Mouse (Mus musculus) large intestine, adult 2 months (tissue): Measurements from ENCODE around the gene A830031A19Rik. TPM values are rescaled to one million over a fixed set of nuclear protein-coding genes. Genes with fewer than 3 reads are reported as not detected.

ENCODE experiments used
- DNase-seq: peaks from one replicate; pipeline ENCODE4 v3.0.0-alpha.2; 2012; ENCODE audit warnings: low read depth, low spot score
- WGBS: fragments of 180-500 bp; shearing (Covaris S2); methylation state at CpG from one replicate; pipeline ENCODE4 v1.1.7; 2018; 5-methylcytosine and 5-hydroxymethylcytosine counted together
- polyA plus RNA-seq: library from polyadenylated mRNA; depleted of rRNA; stranded (reverse); fragments of >200 nt; gene quantifications from 2 replicates; pipeline ENCODE4 v1.2.3, GENCODE M21; 2012

A830031A19Rik gene
- polyA plus RNA-seq, 1 experiment, result not detected

DNA sequence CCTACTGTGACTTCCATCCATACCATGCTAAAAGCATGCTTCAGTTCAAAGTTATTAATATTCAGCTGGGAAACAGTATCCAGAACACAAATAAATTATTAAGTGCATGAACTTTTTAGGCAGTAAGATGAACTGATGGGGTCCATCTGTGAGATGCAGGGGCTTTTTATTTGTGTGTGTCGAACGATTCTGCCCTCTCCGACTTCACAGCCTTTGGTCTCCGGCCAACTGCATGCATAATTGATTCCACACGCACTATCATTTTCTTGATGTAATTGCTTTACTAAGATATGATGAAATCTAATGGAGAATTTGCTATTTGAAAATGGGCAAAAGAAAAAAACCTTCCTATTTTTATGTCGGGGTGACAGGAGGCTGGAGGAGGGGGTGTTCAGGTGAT is 22.2 kb upstream of the A830031A19Rik start:
- no peak for DNase-seq
- 71% methylated on average over 6 of the region's 6 CpGs for WGBS

DNA sequence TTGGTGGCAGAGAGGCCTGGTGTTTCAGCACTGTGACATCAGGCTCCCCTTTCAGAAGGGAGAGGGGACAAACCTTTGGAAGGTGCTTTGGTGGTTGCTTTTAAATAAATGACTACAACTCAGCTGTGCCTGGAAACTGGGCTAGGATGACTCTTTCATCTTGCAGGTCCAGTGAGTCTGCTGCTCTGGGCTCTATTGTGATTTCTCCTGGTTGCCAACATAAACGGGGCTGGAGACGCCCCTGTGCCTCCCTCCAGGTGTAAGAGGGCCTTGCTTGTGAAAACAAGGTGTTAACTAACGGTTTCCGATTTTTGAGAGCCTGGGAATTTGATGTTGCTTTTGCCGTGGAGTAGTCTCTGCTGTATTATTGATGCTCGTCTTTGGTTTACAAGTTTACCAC is 21.6 kb upstream of the A830031A19Rik start:
- no peak for DNase-seq
- 72% methylated on average over 6 of the region's 6 CpGs for WGBS

DNA sequence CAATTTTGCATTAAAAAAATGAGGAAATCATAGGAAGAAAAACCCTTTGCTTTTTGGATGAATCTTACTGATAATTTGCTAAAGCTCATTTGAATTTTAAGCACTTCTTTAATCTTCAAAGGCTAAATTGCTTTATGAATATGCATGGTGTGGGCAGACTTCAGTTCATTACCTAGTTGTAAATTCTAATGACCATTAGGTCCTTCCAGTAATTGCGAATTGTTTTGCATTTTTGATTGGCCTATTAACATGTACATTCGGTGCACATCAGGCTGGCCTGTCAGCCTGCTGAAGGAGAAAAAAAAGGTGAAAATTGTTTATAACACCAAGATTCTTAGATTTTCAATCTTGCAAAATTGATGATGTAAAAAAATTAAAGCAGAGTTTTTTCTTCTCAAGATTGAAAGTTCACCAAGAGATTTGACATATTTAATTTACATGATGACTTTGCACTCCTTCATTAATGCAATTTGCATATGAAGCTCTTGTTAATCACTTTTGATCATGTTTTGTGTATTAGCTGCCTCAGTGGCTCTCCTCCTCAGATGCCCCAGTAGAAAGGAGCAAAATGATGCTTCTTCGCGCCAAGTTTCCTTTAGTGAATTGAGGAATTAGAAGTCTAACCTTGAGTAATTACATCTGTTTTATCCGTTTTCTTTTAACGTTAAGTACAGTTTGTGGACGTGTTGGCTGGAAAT is 21.0 kb upstream of the A830031A19Rik start:
- 86% methylated on average over 7 of the region's 7 CpGs for WGBS
- no peak for DNase-seq

DNA sequence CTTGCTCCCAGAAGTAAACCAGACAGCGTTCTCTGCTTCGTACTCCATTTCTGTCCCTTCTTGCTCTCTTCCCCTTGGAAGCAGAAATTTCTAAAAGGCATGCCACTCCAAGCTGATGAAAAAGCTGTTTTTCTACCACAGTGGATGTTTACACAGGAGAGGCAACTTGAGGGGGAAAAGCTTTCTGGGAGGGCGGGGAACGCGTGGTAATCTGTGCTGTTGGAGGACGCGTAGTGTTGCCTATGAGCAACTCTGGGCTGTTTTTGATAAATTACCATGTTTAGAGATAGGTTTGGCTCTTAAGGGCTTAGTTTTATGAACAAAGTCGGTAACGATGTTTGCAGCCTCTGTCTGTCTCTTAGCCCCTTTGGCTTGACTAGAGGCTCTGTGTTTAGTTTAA is 20.4 kb upstream of the A830031A19Rik start:
- DNase-seq, result no peak
- 66% methylated on average over 9 of the region's 9 CpGs for WGBS

DNA sequence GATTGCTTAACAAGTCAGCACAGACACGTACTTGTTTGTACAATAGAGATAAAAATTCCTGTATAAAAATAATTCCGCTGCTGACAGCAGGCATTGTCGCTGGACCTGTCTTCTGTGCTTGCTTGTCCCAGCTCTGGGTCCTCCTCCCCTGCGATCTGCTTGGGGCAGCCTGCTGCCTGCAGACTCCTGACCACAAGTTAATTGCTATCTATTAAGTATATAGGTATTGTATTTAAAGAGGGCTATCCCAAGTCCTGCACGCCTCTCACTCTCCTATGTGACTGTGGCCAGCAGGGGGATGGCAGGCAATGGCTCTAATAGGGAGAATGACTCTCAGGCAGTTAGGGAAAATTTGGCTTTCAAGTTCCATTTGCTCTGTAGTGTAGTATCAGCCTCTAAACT is 19.2 kb upstream of the A830031A19Rik start:
- 54% methylated on average over 5 of the region's 5 CpGs for WGBS
- DNase-seq, result no peak

DNA sequence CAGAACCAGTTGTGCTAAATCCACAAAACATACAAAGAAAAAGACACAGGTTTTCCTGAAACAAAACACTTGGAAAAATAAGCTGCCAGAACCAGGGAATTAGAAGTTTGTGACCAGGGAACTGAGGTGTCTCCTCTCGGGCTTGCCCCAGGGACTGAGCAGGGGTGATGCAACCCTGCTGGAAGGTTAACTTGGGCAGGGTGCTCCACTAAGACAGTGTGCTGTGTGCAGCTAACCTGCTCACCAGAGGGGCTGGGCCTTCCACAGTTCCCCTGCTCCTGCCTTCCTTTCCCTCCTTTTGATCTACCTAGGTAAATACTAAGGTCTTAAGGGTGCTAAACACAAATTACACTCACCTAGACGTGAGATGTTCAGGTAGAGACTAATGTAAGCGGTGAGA is 17.8 kb upstream of the A830031A19Rik start:
- WGBS, result 42% methylated on average over 3 of the region's 3 CpGs
- no peak for DNase-seq

DNA sequence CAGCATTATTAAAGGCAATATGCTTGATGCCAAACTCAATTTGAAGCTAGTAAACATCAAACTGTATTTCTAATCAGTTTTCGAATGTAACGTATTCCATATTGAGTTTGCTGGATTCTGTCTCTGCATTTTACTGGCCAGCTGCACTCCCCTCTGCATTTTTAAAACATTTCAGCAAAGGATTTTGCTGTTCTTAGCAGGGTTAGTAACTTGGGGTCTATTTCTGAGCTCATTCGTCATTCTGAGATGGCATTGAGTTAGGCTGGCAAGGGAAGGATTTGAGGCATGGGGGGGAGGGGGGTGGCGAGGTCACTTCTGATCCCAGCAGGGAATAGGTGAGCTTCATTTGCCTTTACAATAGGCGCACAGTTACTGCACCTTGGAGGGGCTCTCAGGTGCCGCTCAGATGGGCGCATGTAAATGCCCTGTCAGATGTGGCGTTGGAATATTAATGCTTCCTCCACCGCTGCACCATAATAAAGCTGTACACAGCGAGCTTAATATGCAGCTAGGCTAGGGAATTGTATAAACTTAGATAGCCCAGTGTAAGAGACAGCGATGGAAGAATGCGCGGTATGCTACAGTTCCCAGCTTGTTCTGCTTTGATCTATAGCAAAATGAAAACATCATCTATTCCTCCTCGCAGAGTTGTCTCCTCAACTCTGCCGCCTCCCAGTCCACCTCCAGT is 16.7 kb upstream of the A830031A19Rik start:
- 80% methylated on average over 15 of the region's 15 CpGs for WGBS
- no peak for DNase-seq

DNA sequence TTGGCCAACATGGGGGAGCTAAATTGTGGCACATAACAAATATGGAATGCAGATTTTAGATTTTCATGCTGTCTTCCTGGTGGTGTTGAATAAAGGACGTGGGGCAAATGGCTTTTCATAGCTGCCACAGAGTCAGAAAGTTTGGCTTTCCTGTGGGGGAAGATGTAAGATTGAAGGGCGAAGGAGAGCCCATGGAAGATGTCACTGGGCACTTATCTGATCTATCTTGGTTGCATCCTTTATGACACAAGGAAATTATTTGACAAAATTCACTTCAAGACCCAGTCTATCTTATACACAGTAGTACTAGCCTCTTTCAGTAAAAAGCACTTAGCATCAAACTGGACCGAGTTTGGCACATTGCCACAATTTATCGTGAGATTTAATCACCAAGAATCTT is 15.6 kb upstream of the A830031A19Rik start:
- WGBS, result 80% methylated on average over 4 of the region's 4 CpGs
- DNase-seq, result no peak

DNA sequence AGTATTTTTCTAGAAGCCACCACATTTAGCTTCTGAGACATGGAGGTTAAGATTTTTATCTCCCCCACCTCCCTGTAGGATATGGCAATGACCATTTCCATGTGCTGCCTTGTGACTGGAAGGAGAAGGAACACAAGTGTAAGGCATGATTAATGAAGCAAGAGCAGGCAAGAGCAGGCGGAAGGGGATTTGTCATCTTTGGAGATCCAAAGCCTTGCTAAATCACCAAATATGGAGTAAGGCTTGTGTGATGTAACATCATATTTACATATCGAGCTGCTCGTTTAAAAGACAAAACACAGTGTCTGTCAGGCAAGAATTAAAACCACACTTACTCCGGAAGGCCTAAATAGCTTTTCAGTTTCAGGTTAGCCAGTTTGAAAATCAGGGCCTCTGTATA is 12.2 kb upstream of the A830031A19Rik start:
- 70% methylated on average over 4 of the region's 4 CpGs for WGBS
- DNase-seq, result no peak

DNA sequence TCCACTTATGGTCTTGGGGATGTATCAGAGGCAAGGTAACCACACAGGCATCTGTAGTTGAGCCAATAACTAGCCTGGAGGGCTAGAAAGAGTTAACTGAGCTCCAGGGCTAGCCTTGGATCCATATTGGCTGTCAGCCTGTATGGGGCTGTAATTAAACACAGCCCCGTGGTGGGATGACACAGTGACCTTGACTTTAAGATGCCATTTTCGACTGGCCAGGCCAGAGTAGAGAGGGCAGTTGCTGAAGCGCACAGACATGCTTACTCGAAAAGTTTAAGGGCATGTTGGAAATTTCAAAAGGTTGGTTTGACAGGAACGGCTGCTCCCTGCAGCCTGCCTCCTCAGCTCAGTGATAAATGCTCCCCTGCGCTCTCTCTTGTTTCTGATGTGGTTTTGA is 11.1 kb upstream of the A830031A19Rik start:
- no peak for DNase-seq
- 58% methylated on average over 6 of the region's 6 CpGs for WGBS

DNA sequence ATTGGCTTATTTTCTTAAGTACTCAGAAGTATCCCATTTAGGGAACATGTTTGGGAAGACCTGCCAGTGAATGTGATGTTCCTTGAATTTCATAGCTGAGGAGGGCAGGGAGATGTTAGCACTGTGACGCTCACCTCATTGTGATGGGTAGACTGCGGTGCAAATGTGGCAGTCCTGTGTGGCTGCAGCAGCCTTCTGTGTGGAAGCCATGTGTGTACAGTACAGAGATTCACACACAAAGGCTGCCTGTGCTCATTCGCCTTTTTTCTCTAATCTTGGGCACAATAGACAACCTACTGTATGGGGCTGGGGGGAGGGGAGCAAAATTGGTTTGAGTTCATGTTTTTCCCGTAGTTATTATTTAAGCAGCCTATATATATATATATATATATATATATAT is 9.7 kb upstream of the A830031A19Rik start:
- no peak for DNase-seq
- 87% methylated on average over 4 of the region's 4 CpGs for WGBS

DNA sequence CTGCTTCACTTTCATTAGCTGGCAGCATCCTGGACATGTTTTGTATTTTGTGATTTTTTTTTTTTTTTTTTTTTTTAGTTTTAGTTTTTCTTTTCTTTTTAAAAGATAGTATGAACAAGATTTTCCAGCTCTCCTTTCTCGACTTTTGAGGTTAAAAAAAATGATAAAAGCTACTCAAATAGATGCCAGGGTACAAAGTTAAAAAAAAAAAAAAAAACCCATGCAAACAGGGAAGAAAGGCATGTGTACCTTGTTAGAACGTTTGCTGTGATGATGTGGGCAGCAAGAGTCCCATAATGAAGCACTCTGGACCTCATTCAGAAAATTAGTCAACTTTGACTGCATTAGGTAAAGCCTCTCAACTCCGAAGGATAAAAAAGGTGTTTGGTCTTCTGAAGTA is 9.2 kb upstream of the A830031A19Rik start:
- WGBS, result 49% methylated on average over 3 of the region's 3 CpGs
- no peak for DNase-seq

DNA sequence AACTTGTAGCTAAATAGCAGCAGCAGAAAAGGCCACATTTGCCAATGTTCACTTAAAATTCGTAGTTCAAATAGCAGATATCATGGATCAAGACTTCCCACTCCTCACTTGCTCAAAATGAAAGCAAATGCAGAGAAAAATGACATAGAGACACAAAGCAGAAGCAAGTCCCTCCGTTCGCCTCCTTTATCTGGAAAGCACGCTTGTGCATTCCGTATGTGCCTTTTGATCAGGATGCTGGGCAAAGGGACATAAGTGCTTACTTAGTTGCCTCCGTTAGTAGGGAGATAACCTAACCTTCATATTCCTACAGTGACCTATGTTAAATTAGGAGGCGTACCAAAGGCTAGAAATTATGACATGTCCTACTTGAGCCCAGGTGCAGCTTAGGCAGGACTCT is 8.6 kb upstream of the A830031A19Rik start:
- WGBS, result 66% methylated on average over 7 of the region's 7 CpGs
- DNase-seq, result no peak

DNA sequence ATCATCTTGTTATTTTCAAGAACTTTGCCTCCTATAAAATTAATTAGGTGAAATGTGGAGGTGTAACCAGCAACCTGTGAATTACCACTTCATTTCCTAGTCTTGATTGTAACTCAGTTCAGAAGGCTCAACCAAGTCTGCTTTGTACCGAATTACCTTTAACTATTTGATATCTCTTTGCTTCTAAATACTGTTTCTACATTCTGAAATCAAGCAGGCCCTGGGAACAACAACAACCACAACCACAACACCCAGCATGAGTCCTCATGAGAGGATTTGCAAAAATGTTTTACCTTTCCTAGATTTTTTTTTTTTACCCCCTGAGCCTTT is 8.2 kb upstream of the A830031A19Rik start:
- DNase-seq, result no peak
- 38% methylated on average over 1 of the region's 1 CpGs for WGBS

DNA sequence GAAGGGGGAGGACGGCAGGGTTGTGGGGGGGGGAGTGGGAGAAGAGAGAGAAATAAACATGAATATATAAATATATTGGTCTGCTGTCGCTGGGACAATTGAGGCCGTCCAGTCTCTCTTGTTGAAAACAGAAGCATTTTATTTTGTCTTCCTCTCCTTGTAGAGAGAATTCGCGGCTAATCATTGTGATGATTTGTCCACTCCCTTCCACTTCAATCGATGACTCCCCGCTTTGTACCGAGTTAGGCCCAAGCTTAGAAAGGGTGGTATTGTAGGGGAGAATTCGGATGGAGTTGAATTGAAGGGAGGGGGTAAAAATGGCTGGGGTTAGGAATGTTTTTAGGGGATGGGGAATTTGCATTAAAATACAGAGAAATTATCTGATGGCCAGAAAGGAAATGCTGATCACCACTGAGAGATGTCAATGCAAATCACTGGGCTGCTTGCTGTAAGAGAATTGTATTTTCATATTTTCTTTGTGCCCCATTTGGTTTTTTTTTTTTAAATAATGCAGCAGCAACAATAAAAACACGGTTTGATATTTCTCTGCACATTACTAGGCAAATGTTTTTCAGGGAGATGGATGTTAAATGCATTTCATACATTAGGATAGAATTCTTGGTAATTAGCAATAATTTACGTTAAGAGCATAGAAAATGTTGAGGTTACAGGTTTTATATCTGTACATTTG is 7.7 kb upstream of the A830031A19Rik start:
- 30% methylated on average over 11 of the region's 11 CpGs for WGBS
- no peak for DNase-seq

DNA sequence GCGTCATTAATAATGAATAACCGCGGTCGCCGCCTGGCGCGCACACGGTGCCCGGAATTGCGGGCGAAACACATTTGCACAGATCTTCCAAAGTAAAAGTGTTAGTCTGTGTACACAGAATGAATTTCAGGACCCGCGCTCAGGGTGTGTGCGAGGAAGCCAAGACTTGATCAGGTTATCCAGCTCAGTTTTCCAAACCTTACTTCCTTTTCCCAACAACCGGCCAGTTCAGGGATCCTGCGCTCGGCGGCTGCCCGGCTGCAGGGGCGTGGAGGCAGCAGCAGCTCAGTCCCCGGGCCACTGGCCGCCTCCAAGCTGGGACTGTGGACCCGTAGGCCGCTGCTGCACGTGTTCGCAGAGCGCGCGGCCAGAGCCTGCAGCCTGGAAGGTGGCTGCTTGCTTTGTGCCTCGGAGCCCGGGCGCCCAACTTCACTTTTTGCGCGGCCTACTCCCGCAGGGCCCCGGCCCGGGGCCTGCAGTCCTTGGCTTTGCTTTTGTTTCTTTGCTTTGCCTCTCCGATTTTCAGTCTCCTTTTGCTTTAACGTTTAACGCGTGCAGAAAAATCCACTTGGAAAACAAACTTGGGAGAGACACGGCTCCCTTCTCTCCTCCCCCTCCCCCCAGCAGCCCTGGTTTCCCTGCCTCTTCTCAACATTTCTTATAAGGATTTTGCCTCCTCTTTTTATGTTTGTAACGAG is 7.0 kb upstream of the A830031A19Rik start:
- 2% methylated on average over 43 of the region's 43 CpGs for WGBS
- DNase-seq, result no peak

DNA sequence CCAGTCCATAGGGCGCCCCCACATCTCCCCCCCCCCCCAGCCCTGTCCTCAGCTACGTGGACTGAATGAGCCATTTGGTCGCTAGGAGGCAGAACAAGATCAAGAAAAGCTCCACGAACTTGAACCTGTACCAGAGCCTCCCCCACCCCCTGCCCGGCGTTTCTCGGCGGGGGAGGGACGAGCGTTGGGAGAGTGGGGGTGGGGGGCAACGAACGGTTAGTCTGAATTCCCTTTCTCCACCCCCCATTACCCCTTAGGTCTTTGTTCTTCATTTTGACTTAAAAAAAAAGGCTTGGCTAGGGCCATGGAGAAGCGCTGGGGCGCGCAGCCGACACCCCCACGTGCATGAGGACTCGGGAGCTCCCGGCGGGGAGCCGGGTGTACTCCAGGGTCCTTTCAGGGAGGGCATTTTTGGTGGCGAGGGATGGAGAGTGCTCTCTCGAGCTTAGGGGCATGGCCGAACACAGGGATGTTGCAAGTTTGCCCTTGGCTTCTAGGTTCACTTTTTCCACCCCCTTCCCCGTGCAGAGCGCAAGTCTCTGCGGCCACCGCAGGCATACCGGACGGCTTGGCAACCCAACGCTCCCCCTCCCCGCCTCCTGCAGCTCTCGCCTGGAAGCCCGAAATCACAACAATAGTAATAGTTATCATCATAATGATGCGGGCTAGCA is 6.3 kb upstream of the A830031A19Rik start:
- 1% methylated on average over 35 of the region's 35 CpGs for WGBS
- DNase-seq, result no peak

DNA sequence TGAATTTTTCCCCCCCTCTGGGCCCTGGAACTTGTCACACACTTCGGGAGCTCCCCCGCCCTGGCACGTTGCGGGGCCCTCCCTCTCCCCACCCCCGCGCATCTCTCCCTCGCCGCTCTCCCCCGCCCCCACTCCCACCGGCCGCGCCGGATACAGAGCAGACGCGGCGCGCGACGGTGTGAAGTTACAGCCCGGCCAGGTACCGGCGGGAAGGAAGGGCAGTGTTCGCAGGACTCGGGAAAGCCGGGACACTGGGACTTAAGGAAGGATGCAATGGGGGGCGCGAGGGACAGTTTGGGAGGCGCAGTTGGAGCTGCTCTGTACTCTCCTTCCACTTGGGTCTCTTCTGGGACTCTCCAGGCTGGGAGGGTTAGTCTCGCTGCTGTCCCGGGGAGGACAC is 5.7 kb upstream of the A830031A19Rik start:
- DNase-seq, result no peak
- WGBS, result under 1% methylated on average over 30 of the region's 30 CpGs

DNA sequence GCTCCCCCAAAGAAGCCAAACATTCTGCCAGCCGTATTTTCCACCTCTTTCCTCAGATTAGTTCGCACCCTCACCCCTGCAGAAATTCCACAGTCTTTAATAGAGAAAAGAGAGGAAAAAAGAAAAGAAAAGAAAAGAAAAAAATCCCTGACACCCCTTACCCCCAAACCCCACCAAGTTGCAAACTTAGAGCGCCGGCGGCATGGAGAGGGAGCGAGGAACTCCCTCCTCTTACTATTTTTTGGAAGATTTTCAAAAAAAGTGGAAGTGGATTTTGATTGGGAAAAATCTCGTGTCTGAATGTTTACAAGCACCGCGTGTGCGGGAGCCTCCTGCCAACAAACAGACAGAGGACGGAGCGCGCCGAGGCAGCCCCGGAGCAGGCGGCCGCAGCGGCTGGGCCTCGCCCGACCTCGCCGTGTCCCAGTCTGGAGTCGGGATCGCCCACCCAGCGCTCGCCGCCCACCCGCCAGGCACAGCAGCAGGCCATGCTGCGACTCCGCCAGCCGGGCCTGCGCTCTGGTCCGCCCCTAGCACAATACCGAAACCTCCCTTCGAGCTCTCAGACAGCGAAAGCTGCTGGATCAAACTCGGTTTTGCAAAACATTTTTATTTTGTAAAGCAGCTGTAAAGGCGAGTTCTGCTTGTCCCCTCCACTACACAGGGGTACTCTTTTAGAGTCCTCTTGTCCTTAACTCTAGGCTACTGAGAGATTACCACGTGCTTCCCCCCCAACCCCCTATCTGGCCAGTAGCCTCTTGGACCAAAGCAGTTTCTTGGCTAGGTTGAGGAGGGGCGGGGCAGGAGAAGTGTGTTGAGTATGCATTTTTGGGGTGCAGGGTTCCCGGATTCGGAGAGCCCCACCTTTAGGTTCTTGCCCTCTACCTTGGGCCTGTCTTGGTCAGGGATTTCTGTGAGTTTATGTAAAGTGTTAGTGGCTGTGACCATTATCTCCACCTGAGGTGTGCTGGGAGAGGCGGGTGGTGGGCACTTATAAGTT is 4.8 kb upstream of the A830031A19Rik start:
- under 1% methylated on average over 43 of the region's 43 CpGs for WGBS

More for the DNA sequence above, 4.8 kb upstream of the A830031A19Rik start:
- DNase-seq, result no peak
